Comparison of ENCODE assay signal across 19 mouse cellular contexts in the genomic region with DNA sequence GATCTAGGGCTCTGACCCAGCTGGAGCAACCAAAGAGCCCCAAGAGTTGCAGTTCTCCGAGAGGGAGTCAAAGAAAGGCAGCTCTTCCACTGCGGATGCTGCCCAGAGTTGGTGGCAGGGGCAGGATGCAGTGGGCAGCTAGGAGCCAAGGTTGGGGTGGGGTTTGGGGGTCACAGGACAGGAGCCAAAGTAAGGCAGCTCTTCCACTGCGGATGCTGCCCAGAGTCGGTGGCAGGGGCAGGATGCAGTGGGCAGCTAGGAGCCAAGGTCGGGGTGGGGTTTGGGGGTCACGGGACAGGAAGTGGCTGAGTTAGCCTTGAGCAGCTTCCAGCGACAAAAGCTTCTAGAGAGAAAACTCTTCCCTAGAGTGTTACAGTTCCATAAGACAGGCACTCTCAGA.
"Had no signal": no experiment of that assay in that cellular context is flagged by ENCODE, and none has a peak within 500 bp of the region (broad histone marks: within the 10 kb centered on the region; RNA-seq: fewer than 3 reads in every experiment).

No protein-coding gene starts in this region.

- DNase-seq: kidney, adult 2 months; kidney, postnatal 25 days; layer of hippocampus, postnatal 36 days; left cerebral cortex, postnatal 4 days; liver, postnatal 0 days; thymus, postnatal 25 days had no signal

- H3K27ac ChIP-seq: hindbrain, postnatal 0 days; kidney, postnatal 0 days; layer of hippocampus, adult 2 months; left cerebral cortex, adult 2 months; limb, embryonic 12.5 days; limb, embryonic 15.5 days; liver, embryonic 14.5 days; lung, embryonic 15.5 days; midbrain, embryonic 12.5 days; stomach, embryonic 15.5 days had no signal

- H3K36me3 ChIP-seq: limb, embryonic 12.5 days; limb, embryonic 15.5 days; midbrain, embryonic 12.5 days; stomach, embryonic 15.5 days had no signal

- H3K9me3 ChIP-seq: limb, embryonic 12.5 days; limb, embryonic 15.5 days; lung, embryonic 15.5 days; midbrain, embryonic 12.5 days; stomach, embryonic 15.5 days had no signal

- ATAC-seq: hindbrain, postnatal 0 days; intestine, postnatal 0 days; liver, postnatal 0 days had no signal

- H3K4me2 ChIP-seq: limb, embryonic 12.5 days; limb, embryonic 15.5 days; liver, embryonic 11.5 days; lung, embryonic 15.5 days; midbrain, embryonic 12.5 days; stomach, embryonic 15.5 days had no signal

- H3K27me3 ChIP-seq: limb, embryonic 15.5 days; lung, embryonic 15.5 days; midbrain, embryonic 12.5 days; stomach, embryonic 15.5 days had no signal

- H3K4me3 ChIP-seq: layer of hippocampus, adult 2 months; left cerebral cortex, adult 2 months; limb, embryonic 12.5 days; limb, embryonic 15.5 days; lung, embryonic 15.5 days; megakaryocyte, embryonic 14.5 days; midbrain, embryonic 12.5 days; stomach, embryonic 15.5 days had no signal

- H3K4me1 ChIP-seq: megakaryocyte, embryonic 14.5 days had no signal

- H3K9ac ChIP-seq: limb, embryonic 12.5 days; limb, embryonic 15.5 days; liver, embryonic 14.5 days; liver, postnatal 0 days; lung, embryonic 15.5 days; midbrain, embryonic 12.5 days; stomach, embryonic 15.5 days had no signal
